Mouse (Mus musculus): Measurements from ENCODE around the gene Tuba3b. TPM values are rescaled to one million over a fixed set of nuclear protein-coding genes. Genes with fewer than 3 reads are reported as not detected.

Tuba3b gene
- not detected for total RNA-seq (2021)
- long read RNA-seq, experiment 1, result 0 reads
- long read RNA-seq, experiment 2, result 0 reads

- no peak for DNase-seq (ENCODE audit: low spot score in 2 of 2)
Measured at GRCm38 (mm10) chr6:145615666-145616210, at the start of gene Tuba3b. Gene Tuba3b, plus strand, starts transcription at chr6:145615757.

DNA sequence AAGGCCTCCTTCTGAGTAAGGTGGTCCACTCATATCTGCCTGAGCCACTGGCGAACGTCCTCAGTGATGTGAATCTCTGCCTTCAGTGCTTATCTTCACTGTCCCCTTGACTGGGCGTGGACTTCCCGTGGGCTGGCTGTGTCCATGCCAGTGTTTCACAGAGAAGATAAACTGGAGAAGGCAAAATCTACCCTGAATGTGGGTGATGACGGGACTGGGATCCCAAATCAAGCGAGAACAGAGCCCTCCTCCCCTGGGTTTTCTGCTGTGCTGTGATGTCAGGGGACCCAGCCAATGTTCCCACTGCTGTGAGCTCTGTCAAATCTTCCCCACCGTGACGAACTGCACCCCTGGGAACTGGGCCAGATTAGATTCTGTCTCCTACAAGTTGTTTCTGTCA lies 48.3 kb upstream of the Tuba3b start:
- DNase-seq (ENCODE audit: low spot score in 2 of 2), result no peak

DNA sequence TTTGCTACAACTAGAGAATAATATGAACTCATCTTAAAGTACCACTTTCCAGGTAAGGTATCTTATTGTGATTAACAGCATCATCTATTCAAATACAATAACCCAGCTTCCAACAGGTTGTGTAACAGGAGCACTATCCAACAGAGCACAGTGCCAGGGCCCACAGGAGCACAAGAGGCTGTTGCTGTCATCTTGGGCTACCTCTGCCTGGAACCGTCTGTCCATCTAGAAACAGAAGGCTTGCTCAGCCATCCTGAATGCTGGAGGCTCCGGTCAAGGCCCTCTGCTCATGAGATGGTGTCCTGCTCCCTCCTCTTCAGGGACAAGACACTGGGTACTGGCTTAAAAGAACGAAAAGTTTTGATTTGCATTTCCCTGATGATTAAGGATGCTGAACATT lies 47.7 kb upstream of the Tuba3b start:
- DNase-seq (ENCODE audit: low spot score in 2 of 2), result no peak

- no peak for DNase-seq (ENCODE audit: low spot score in 2 of 2)
Measured at GRCm38 (mm10) chr6:145568701-145569100, 46.9 kb upstream of the Tuba3b start.

DNA sequence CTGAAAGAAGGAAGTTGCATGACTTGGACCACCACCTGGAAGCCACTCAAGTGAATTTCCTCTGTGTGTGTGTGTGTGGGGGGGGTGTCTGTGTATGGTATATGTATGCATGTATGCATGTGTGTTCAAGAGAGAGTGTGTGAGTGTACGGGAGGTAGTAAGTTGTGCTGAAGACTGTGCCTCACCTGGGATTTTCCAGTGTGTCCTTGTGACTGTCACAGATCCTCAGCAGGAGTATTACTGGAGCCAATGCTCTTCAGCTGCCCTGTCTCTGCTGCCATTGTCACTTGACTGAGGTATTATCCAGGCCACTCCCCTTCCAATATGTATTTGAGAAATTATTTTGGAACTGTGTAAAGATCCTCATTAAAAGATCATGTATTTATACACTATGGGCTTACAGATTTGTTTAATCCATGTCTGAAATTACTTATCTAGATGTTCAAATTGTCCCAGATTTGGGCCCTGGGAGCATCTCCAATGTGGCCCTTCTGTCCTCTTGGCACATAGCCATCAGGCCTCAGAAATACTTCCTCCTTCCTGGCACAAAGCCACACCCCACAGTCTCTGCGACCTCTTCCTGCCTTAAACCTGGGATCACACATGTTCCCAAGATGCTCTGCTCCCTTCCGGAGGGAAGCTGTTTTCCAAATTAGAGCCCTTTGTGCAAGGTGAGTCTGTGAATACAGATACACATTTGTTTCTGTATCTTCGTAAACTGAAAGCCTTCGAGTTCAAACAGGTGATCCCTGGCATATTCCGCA lies 42.1 kb upstream of the Tuba3b start:
- no peak for DNase-seq (ENCODE audit: low spot score in 2 of 2)

GRCm38 (mm10) chr6:145576762-145577161 lies 38.8 kb upstream of the Tuba3b start:
- no peak for DNase-seq (ENCODE audit: low spot score in 2 of 2)

GRCm38 (mm10) chr6:145578457-145579185 lies 36.9 kb upstream of the Tuba3b start:
- peak in 1 of 2 experiments; percentile 44 for DNase-seq (ENCODE audit: low spot score in 2 of 2)

DNA sequence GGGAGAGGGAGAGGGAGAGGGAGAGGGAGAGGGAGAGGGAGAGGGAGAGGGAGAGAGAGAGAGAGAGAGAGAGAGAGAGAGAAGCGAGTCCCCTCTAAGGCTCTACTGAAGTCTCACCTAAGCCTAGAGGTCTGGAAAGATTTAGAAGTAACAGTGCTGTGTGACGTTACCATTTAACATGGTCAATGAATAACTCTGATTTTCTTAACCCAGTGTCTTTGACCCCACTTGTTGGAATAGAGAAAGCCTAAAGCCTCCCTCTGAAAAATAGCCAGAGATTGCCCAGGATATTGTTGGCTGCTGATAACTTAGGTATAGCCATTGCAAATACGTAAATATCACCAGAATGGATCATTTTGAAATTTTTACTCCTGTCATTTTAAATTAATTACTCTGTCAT lies 35.8 kb upstream of the Tuba3b start:
- no peak for DNase-seq (ENCODE audit: low spot score in 2 of 2)

- no peak for DNase-seq (ENCODE audit: low spot score in 2 of 2)
Measured at GRCm38 (mm10) chr6:145581366-145582170, 34.0 kb upstream of the Tuba3b start.

DNA sequence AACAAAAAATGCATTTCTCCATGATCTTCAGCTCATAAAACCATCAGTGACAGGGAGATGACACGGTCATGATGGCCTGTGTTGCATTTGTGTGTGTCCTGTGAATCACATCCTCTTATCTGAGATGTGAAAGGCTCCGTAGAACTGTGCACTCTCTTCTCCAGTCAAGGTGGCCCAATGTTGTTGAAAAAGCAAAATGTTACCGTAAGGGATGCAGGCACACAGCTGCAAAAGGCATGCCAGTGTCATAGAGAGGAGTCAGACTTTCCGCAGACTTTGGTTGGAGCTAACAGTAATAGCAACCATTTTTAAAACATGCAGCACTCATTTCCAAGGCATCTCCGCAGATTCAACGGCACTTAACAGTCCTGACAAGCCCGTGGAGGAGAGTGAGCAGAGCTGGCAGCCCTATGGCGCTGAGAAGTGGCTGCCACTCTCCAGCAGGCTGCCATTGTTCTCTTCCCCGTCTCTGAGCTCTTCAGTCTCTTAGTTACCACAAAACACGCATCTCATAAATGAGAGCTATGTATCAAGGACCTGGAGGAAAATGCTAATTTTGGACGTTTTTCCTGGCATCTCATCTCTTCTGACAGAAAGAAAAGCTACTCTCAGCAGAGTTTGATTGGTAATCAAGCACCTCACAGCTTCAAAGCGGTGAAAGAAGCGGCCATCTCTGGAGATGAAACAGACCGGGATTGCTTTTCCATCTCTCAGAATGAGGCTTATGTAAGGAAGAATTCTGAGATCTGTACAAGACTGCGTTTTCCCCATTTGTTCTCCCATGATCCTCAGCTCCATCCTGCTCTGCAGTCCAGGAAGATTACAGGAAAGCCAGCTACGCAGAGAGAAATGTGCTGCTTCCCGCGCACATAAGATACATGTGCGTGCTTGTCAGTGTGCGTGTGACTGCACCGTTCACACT lies 30.2 kb upstream of the Tuba3b start:
- no peak for DNase-seq (ENCODE audit: low spot score in 2 of 2)

DNA sequence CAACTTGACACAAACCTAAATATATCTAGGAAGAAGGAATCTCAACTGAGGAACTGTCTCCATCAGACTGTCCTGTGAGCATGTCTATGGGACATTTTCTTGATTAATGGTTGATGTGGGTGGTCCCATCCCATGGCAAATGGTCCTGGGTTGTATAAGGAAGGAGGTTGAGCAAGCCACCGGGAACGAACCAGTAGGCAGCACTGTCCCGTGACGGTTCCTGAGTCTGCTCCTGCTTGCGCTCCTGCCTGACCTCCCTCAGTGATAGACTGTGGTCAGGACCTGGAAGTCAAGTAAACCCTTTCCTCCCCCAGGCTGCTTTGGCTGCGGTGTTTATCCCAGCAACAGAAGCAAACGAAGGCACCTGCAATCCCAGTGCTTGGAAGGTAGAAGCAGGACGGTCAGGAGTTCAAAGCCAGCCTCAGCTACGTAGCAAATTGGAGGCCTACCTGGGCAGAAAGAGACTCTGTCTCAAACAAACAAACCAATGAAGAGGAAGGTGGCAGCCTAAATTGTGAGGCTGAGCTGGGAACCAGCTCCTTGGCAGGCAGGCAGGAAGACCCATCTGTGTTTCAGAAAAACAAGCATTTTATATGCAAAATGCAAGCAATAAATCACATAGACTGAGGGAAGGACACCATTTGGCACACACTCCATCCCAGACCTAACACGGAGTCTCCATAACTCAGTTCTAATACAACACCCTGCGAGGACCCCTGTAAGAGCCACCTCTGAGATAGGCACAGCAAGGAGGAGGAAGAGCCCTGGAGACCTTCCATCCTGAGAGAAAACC lies 24.9 kb upstream of the Tuba3b start:
- no peak for DNase-seq (ENCODE audit: low spot score in 2 of 2)

- no peak for DNase-seq (ENCODE audit: low spot score in 2 of 2)
Measured at GRCm38 (mm10) chr6:145591578-145591977, 24.0 kb upstream of the Tuba3b start.

- DNase-seq (ENCODE audit: low spot score in 2 of 2), result no peak
Measured at GRCm38 (mm10) chr6:145592036-145592435, 23.5 kb upstream of the Tuba3b start.

DNA sequence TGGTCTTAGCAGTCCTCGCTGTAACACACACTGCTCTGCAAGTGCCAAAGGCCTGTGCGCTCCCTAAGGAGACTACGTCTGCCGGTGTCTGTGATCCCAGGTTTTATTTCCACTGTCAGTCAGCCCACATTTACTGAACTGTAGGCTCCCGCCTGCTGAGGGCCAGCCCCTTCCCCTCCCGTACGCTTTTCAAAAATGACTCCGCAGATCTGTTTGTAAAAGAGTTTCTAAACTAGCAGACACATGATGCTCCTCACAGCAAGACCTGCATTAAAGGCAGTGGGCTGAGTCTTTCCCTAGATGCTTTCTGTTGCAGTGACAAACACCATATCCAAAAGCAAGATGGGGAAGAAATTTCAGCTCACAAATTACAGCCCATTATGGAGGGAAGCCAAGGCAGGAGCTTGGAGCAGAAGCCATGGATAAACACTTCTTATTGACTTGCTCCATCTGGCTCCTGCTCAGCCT lies 23.0 kb upstream of the Tuba3b start:
- no peak for DNase-seq (ENCODE audit: low spot score in 2 of 2)

- peak in 1 of 2 experiments; percentile 27 for DNase-seq (ENCODE audit: low spot score in 2 of 2)
Measured at GRCm38 (mm10) chr6:145593991-145594390, 21.6 kb upstream of the Tuba3b start.

DNA sequence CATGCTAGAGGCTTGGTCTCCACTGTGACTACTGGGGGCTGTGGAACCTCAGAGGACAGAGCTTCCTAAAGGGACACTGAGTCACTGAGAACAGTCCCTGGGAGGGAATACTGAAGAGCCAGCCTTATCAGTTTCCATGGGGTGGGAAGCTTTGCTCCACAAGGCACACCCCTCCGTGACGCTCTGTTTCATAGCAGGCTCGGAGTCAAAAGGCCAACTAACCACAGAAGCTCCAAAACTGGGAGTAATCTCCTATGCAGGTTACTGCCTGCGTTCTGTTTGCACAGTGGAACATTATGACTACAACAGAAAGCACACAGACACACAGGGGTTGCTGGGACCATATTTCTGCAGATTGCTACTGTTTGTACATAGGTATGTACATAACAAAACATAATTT lies 19.7 kb upstream of the Tuba3b start:
- no peak for DNase-seq (ENCODE audit: low spot score in 2 of 2)

DNA sequence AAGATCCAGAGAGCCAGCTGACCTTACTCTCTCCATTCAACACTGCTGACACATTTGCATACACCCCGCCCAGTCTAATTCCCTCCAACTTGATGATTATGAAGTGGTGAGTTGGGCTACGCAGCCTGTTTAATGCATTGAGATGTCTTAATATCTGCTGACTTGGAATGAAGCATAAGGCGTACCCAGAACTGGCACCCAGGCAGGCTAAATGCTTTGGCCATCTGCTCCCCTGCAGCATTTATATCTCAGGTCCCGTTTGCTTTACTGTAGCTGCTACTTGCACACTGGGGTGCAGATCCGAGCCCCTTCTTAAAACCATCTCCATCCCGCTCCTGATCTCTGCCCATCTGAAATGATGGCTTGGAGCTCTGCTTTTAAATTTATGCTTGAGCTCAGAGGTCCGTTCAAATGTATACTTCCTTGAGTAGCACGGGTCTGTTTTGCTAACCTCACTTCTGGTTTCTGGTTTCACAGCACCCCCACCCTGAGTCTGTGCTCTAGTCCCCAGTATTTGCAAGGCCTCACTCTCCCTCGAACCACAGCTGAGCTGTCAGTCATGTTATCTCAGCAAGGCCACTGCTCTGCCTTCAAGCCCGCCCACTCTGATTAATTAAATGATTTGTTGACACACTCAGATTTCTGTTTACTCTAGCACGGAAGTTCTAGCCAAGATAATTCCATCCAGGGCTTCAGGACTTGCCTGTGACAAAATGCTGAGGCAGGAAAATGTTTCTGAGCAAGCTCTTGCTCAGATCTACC lies 16.6 kb upstream of the Tuba3b start:
- DNase-seq (ENCODE audit: low spot score in 2 of 2), result no peak

DNA sequence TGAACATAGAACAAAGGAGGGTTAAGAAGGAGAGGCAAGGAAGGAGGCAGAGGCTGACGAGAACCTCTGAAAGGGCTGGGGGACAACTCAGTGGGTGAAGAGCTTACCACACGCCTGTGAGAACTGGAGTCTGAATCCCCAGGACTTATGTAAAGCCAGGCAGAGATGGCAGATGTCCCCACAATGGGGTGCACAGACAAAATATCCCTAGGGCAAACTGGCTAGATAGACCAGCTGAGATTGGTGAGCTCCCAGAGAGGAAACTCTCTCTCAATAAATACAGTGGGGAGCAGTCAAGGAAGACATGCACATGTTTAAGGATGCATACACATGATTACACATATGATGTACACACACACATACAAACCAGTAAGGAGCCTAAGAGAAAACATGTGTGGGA lies 11.4 kb upstream of the Tuba3b start:
- DNase-seq (ENCODE audit: low spot score in 2 of 2), result no peak

DNA sequence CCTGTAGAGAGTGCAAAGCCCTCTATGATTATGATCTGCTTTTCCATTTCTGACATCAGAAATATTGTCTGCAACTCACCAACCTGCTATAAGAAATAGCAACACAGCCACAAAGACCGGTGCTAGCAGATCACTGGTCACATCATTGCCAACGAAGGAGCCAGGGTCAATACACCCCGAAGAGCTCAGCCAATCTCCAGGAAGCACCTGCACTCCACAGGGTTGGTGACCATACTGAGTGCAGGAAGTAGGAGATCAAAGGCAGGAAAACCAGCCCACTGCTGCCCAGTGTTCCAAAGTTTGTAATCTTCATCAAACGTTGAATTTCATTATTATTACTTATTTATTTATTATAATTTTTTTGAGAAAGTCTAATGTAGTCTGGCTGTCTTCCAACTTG lies 10.9 kb upstream of the Tuba3b start:
- DNase-seq (ENCODE audit: low spot score in 2 of 2), result no peak

Measured in adrenal gland, postnatal 4 days (tissue).